Mouse (Mus musculus) liver, adult 2 months (tissue): Measurements from ENCODE around the gene Mien1.

ENCODE experiments used
- CTCF ChIP-seq: fragments of 200-500 bp; IDR thresholded peaks from 2 replicates; pipeline ENCODE4 v1.5.1; 2011; ENCODE audit warnings: low read depth, low read length, control low read depth
- POLR2A ChIP-seq: fragments of 200-500 bp; IDR thresholded peaks from 2 replicates; pipeline ENCODE4 v1.6.1; 2011; ENCODE audit warnings: low read length, control low read depth; ENCODE audit not compliant: insufficient read depth; ENCODE audit errors: extremely low read depth

GRCm38 (mm10) chr11:98400816-98401215 lies 38.0 kb downstream of the Mien1 start:
- TF ChIP-seq CTCF (no peak), POLR2A (no peak)
